Comparison of ENCODE assay signal across 26 mouse cellular contexts in the genomic region with DNA sequence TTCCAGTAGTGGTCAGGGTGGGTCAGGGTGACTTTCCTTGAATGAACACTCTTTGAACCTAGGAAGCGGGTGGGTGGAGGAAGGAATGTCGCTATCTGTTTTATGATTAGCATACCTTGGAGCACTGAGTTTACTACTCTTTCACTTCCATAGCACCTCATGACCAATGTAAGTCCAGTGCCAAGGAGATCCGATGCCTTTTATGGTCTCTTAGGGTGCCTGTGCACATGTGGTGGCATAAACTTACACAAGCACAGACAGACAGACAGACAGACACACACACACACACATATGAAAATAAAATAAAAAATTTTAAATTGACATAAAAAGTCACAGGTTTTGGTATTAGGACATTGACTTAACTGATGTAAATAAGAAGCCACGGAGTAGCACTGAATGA.
"Had no signal": no experiment of that assay in that cellular context is flagged by ENCODE, and none has a peak within 500 bp of the region (broad histone marks: within the 10 kb centered on the region; RNA-seq: fewer than 3 reads in every experiment).

No protein-coding gene starts in this region.

- H3K9me3 ChIP-seq: embryonic facial prominence, embryonic 10.5 days; embryonic facial prominence, embryonic 12.5 days; embryonic facial prominence, embryonic 13.5 days; embryonic facial prominence, embryonic 15.5 days; forebrain, embryonic 10.5 days; forebrain, embryonic 12.5 days; forebrain, embryonic 13.5 days; forebrain, embryonic 15.5 days had no signal

- H3K36me3 ChIP-seq: embryonic facial prominence, embryonic 10.5 days; embryonic facial prominence, embryonic 12.5 days; embryonic facial prominence, embryonic 13.5 days; embryonic facial prominence, embryonic 15.5 days; forebrain, embryonic 10.5 days; forebrain, embryonic 12.5 days; forebrain, embryonic 15.5 days had no signal

- H3K4me2 ChIP-seq: embryonic facial prominence, embryonic 12.5 days; embryonic facial prominence, embryonic 13.5 days; embryonic facial prominence, embryonic 15.5 days; forebrain, embryonic 12.5 days; forebrain, embryonic 13.5 days; forebrain, embryonic 15.5 days had no signal

- H3K27me3 ChIP-seq: embryonic facial prominence, embryonic 13.5 days; embryonic facial prominence, embryonic 15.5 days; forebrain, embryonic 12.5 days; forebrain, embryonic 13.5 days; forebrain, embryonic 15.5 days had no signal

- DNase-seq: cerebellum, adult 8-10 months; cerebellum, adult 9-10 months; cerebellum, adult 9-11 months; cerebellum, postnatal 14 days; cerebellum, postnatal 25 days; cerebellum, postnatal 36 days; embryo, embryonic 11 days; forebrain, postnatal 0 days; gastrocnemius, adult 2 months; gastrocnemius, postnatal 10 days; gastrocnemius, postnatal 14 days; gastrocnemius, postnatal 25 days; gastrocnemius, postnatal 36 days; heart, adult 11 months; heart, adult 18-20 months had no signal

- H3K9ac ChIP-seq: embryonic facial prominence, embryonic 12.5 days; embryonic facial prominence, embryonic 13.5 days; embryonic facial prominence, embryonic 15.5 days; forebrain, embryonic 12.5 days; forebrain, embryonic 13.5 days; forebrain, embryonic 15.5 days; forebrain, postnatal 0 days had no signal

- ATAC-seq: forebrain, embryonic 13.5 days; forebrain, embryonic 14.5 days; forebrain, embryonic 15.5 days; forebrain, embryonic 16.5 days; forebrain, postnatal 0 days had no signal

- H3K4me3 ChIP-seq: embryonic facial prominence, embryonic 10.5 days; embryonic facial prominence, embryonic 12.5 days; embryonic facial prominence, embryonic 13.5 days; embryonic facial prominence, embryonic 15.5 days; erythroblast, embryonic 14.5 days; forebrain, embryonic 10.5 days; forebrain, embryonic 12.5 days; forebrain, embryonic 13.5 days; forebrain, embryonic 15.5 days; gastrocnemius, adult 2 months had no signal

- H3K4me1 ChIP-seq: embryonic facial prominence, embryonic 13.5 days; embryonic facial prominence, embryonic 15.5 days had no signal

- H3K27ac ChIP-seq: embryonic facial prominence, embryonic 10.5 days; embryonic facial prominence, embryonic 12.5 days; embryonic facial prominence, embryonic 13.5 days; embryonic facial prominence, embryonic 15.5 days; forebrain, embryonic 10.5 days; forebrain, embryonic 12.5 days; forebrain, embryonic 13.5 days; forebrain, embryonic 15.5 days; gastrocnemius, adult 2 months had no signal
